Mouse (Mus musculus): ENCODE data around the gene Coro1c.

DNA sequence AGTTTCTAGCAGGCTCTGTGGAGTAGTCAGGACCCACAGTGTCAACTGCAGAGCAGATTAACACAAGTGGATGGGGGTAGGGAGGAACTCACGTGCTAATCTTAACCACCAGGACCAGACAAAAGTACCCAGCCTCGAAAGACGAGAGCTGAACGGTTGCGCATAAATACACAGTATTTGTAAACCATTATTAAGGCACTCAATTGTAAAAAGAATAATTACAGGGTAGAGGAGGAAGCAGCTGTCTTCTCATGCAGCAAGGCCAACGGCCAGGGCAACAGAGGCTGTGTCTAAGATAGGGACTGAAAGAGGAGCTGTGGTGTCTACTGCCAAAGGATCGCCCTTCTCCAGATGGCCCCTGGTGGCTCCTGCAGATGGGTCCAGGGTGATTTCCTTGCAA is 29.1 kb upstream of the Coro1c start:
- TF ChIP-seq CTCF (IDR thresholded peaks at IDR 0.05; ENCODE audit: low read depth) (no peak), EP300 (optimal IDR thresholded peaks at IDR 0.05) (no peak)

Measured in stomach, postnatal 0 days (tissue).